Mouse (Mus musculus) megakaryocyte-erythroid progenitor cell, adult 5 weeks (primary cell): ENCODE data around the gene Gm4187. TPM values are rescaled to one million over a fixed set of nuclear protein-coding genes. Genes with fewer than 3 reads are reported as not detected.

Experiments
- polyA plus RNA-seq: library from polyadenylated mRNA; stranded (reverse); fragments of >175 nt; gene quantifications from 2 replicates; pipeline ENCODE4 v1.2.3, GENCODE M21; 2012

Gene Gm4187
- not detected in 2 replicates for polyA plus RNA-seq

GRCm38 (mm10) chr7:22329617-22330016 lies at the start of gene Gm4187:
Gene Gm4187 (minus strand): TSS chr7:22329717.

GRCm38 (mm10) chr7:22370939-22371338 lies 41.4 kb upstream of the Gm4187 start, which contains the start of gene Gm8660:
Gene Gm8660 (minus strand): TSS chr7:22371039.

Other genes with a start within 250 kb of the Gm4187 start
- gene Gm16451, start 211.5 kb downstream of the Gm4187 start, polyA plus RNA-seq: not detected in 2 replicates
- not detected in 2 replicates for gene Gm10666, start 195.0 kb downstream of the Gm4187 start, polyA plus RNA-seq
- gene Vmn1r142, start 165.7 kb downstream of the Gm4187 start, polyA plus RNA-seq: not detected in 2 replicates
- not detected in 2 replicates for gene Vmn1r143, start 140.3 kb downstream of the Gm4187 start, polyA plus RNA-seq
- not detected in 2 replicates for gene Gm8653, start 128.5 kb downstream of the Gm4187 start, polyA plus RNA-seq
- not detected in 2 replicates for gene Gm8453, start 100.2 kb downstream of the Gm4187 start, polyA plus RNA-seq
- not detected in 2 replicates for gene Gm8660, start 41.3 kb upstream of the Gm4187 start, polyA plus RNA-seq
- gene Vmn1r148, start 83.9 kb upstream of the Gm4187 start, polyA plus RNA-seq: not detected in 2 replicates
- not detected in 2 replicates for gene Vmn1r149, start 108.5 kb upstream of the Gm4187 start, polyA plus RNA-seq
- not detected in 2 replicates for gene Gm10665, start 134.4 kb upstream of the Gm4187 start, polyA plus RNA-seq
- gene Vmn1r151, start 170.0 kb upstream of the Gm4187 start, polyA plus RNA-seq: not detected in 2 replicates
- gene Vmn1r152, start 193.2 kb upstream of the Gm4187 start, polyA plus RNA-seq: not detected in 2 replicates
- gene Gm8677, start 205.2 kb upstream of the Gm4187 start, polyA plus RNA-seq: not detected in 2 replicates
- not detected in 2 replicates for gene Gm4201, start 235.6 kb upstream of the Gm4187 start, polyA plus RNA-seq